Comparison of ENCODE assay signal across 17 mouse cellular contexts in the genomic region with DNA sequence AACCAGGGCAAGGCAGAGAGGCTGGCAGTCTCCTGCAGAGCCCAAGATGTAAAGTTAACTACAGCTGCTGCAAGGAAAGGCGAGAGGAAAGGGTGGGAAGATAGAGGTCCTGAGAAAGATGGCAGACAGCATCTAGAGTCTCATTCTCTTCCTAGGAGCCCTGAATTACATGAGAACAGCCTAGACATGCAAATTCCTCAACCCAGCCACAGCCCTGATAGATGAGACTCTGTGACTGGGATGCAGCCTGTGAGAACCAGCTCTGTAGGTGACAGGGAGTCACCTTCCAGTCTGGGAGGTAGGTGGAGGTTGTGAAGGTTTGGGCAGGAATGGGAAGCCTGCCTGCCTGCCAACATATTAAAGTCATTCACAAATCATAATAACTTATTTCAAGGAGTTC.
DNase-seq lines count a peak whose midpoint lies in the region; ATAC-seq and TF ChIP-seq lines count a peak whose summit lies in the region.
"Had no signal": no experiment of that assay in that cellular context is flagged by ENCODE, and none has a peak within 500 bp of the region (broad histone marks: within the 10 kb centered on the region; RNA-seq: fewer than 3 reads in every experiment).

No protein-coding gene starts in this region.

- H3K27me3 ChIP-seq in heart, embryonic 12.5 days (replicated peaks): 0 out of 2 replicates have a peak, but pooled peaks cover 3% of the 10 kb centered on the region
- H3K27me3 ChIP-seq in heart, adult 2 months (ENCODE audit: control insufficient read depth, insufficient read depth, low read length): no peaks in the 10 kb centered on the region
- no peaks in the 10 kb centered on the region for H3K27me3 ChIP-seq in forebrain, embryonic 15.5 days

- H3K9me3 ChIP-seq in heart, embryonic 12.5 days (replicated peaks): 0 out of 2 replicates have a peak, but pooled peaks cover 4% of the 10 kb centered on the region
- H3K9me3 ChIP-seq in forebrain, embryonic 15.5 days: no peaks in the 10 kb centered on the region
- H3K9me3 ChIP-seq: embryonic facial prominence, embryonic 10.5 days; limb, embryonic 15.5 days; liver, embryonic 15.5 days; neural tube, embryonic 12.5 days had no signal

- peaks cover 49% of the 10 kb centered on the region for H3K4me1 ChIP-seq in heart, embryonic 12.5 days (replicated peaks)
- H3K4me1 ChIP-seq in heart, adult 2 months (ENCODE audit: control insufficient read depth, insufficient read depth, low read length): peaks cover 5% of the 10 kb centered on the region; the same call in 1 of the 2 replicates
- peaks cover 31% of the 10 kb centered on the region for H3K4me1 ChIP-seq in forebrain, embryonic 15.5 days

- WGBS in heart, embryonic 12.5 days: 59% methylated on average over 1 of the region's 1 CpGs
- 94% methylated on average over 1 of the region's 1 CpGs for WGBS in heart, adult 2 months
- WGBS in forebrain, embryonic 15.5 days: 57% methylated on average over 1 of the region's 1 CpGs

- H3K36me3 ChIP-seq in heart, embryonic 12.5 days: no peaks in the 10 kb centered on the region
- no peaks in the 10 kb centered on the region for H3K36me3 ChIP-seq in heart, adult 2 months (ENCODE audit: control insufficient read depth, insufficient read depth, low read length)
- no peaks in the 10 kb centered on the region for H3K36me3 ChIP-seq in forebrain, embryonic 15.5 days
- H3K36me3 ChIP-seq: embryonic facial prominence, embryonic 10.5 days; limb, embryonic 15.5 days; liver, embryonic 15.5 days; neural tube, embryonic 12.5 days had no signal

- TF ChIP-seq POLR2A in heart, adult 2 months (IDR thresholded peaks at IDR 0.05; ENCODE audit: insufficient read depth, low read depth, low read length): no peak

- 0 out of 2 replicates have a peak overlapping the region, but pooled peaks have one; percentile 0 for H3K27ac ChIP-seq in heart, embryonic 12.5 days (ENCODE audit: poor library complexity, severe bottlenecking)
- no peak overlapping the region for H3K27ac ChIP-seq in heart, adult 2 months
- H3K27ac ChIP-seq in layer of hippocampus, adult 2 months: peak overlapping the region; percentile 85
- H3K27ac ChIP-seq in forebrain, embryonic 15.5 days (replicated peaks): peak overlapping the region; percentile 66
- H3K27ac ChIP-seq: embryonic facial prominence, embryonic 10.5 days; limb, embryonic 15.5 days; liver, embryonic 15.5 days; neural tube, embryonic 12.5 days; stomach, postnatal 0 days had no signal

- no peak for TF ChIP-seq EP300 in heart, adult 2 months (IDR thresholded peaks at IDR 0.05; ENCODE audit: insufficient read depth, low read depth, low read length)

- DNase-seq in heart, adult 2 months: no peak
- no peak for DNase-seq in layer of hippocampus, adult 2 months (ENCODE audit: low spot score in 2 of 2)
- no peak for DNase-seq in layer of hippocampus, adult 9-11 months
- DNase-seq in ES-CJ7 (ENCODE audit: low read depth, low spot score): peak; percentile 76
- DNase-seq in thymus, postnatal 14 days: no peak
- DNase-seq in frontal cortex, adult 2 months (ENCODE audit: extremely low spot score in 1 of 2, low spot score in 1 of 2): no peak
- DNase-seq: adrenal gland, adult 2 months; B cell, adult 2 months; cerebellum, adult 2 months; gastrocnemius, postnatal 25 days had no signal

- 0 out of 2 replicates have a peak, but pooled peaks have one; percentile 34 for ATAC-seq in heart, embryonic 12.5 days (ENCODE audit: insufficient number of reproducible peaks, low FRiP score)
- ATAC-seq in forebrain, embryonic 15.5 days (replicated peaks): peak; percentile 8; the same call in 1 of the 2 replicates

- no peak overlapping the region for H3K9ac ChIP-seq in heart, embryonic 12.5 days
- no peak overlapping the region for H3K9ac ChIP-seq in heart, adult 2 months (ENCODE audit: low read depth, low read length)
- no peak overlapping the region for H3K9ac ChIP-seq in forebrain, embryonic 15.5 days (replicated peaks)
- H3K9ac ChIP-seq: limb, embryonic 15.5 days; liver, embryonic 15.5 days; neural tube, embryonic 12.5 days had no signal

- no peak overlapping the region for H3K4me3 ChIP-seq in heart, embryonic 12.5 days
- H3K4me3 ChIP-seq in heart, adult 2 months: no peak overlapping the region
- no peak overlapping the region for H3K4me3 ChIP-seq in layer of hippocampus, adult 2 months
- no peak overlapping the region for H3K4me3 ChIP-seq in forebrain, embryonic 15.5 days
- H3K4me3 ChIP-seq: limb, embryonic 15.5 days; liver, embryonic 15.5 days; neural tube, embryonic 12.5 days had no signal

- H3K79me2 ChIP-seq in heart, adult 2 months (replicated peaks; ENCODE audit: control insufficient read depth, insufficient read depth, low read length): no peaks in the 10 kb centered on the region

- H3K4me2 ChIP-seq in heart, embryonic 12.5 days: no peak overlapping the region
- H3K4me2 ChIP-seq in forebrain, embryonic 15.5 days (replicated peaks): no peak overlapping the region
- H3K4me2 ChIP-seq: liver, embryonic 15.5 days had no signal

- TF ChIP-seq CTCF in heart, adult 2 months (IDR thresholded peaks at IDR 0.05): no peak
- TF ChIP-seq CTCF in layer of hippocampus, adult 2 months (conservative IDR thresholded peaks at IDR 0.05): no peak

- intact Hi-C loops in heart, adult 2 months (cut with DNase I): no loop called here
